Mouse (Mus musculus): ENCODE data around the gene Rps6kl1. TPM values are rescaled to one million over a fixed set of nuclear protein-coding genes. Genes with fewer than 3 reads are reported as not detected.

Gene Rps6kl1
- total and polyA plus RNA-seq, 3 experiments: 5.4 to 6.2 TPM; not detected in 1

- Histone ChIP-seq H3K4me1 (ENCODE audit: control insufficient read depth in 1 of 2, insufficient read depth in 2 of 2, low read length in 2 of 2) (peaks cover 0 to 2% of the 10 kb centered on the region in 2 experiments; a peak in 2 of 4 replicates), H3K36me3 (ENCODE audit: control insufficient read depth in 1 of 2, insufficient read depth in 2 of 2, low read length in 2 of 2) (no peaks in the 10 kb centered on the region), H3K4me3 (ENCODE audit: control insufficient read depth in 1 of 2, insufficient read depth in 1 of 2, low read depth in 2 of 2, low read length in 2 of 2) (no peak overlapping the region), H3K27me3 (ENCODE audit: control insufficient read depth in 1 of 2, insufficient read depth in 2 of 2, low read length in 2 of 2) (peaks cover 4% of the 10 kb centered on the region in 2 experiments; a peak in 3 of 4 replicates), H3K9ac (ENCODE audit: control insufficient read depth, low read depth, low read length, poor library complexity, severe bottlenecking) (no peak overlapping the region), H3K79me2 (ENCODE audit: control insufficient read depth, insufficient read depth, low read length, poor library complexity) (no peaks in the 10 kb centered on the region), H3K9me3 (replicated peaks; ENCODE audit: insufficient read depth, low read length) (no peaks in the 10 kb centered on the region), H3K27ac (ENCODE audit: control insufficient read depth, low read depth, low read length) (no peak overlapping the region)
- DNase-seq (ENCODE audit: low read depth, low spot score): no peak
- TF ChIP-seq MYC (IDR thresholded peaks at IDR 0.05; ENCODE audit: low read depth, low read length) (no peak), MAFK (IDR thresholded peaks at IDR 0.05; ENCODE audit: borderline replicate concordance, low read depth, low read length) (no peak), USF1 (IDR thresholded peaks at IDR 0.05; ENCODE audit: low read depth, low read length) (no peak), TAL1 (IDR thresholded peaks at IDR 0.05; ENCODE audit: low read length) (no peak), POLR2AphosphoS2 (IDR thresholded peaks at IDR 0.05; ENCODE audit: low read length) (no peak), UBTF (IDR thresholded peaks at IDR 0.05; ENCODE audit: borderline replicate concordance, insufficient read depth, low read depth, low read length) (no peak), BHLHE40 (IDR thresholded peaks at IDR 0.05; ENCODE audit: borderline replicate concordance, low read depth, low read length) (no peak), MAX (IDR thresholded peaks at IDR 0.05; ENCODE audit: low read length) (no peak), POLR2A (IDR thresholded peaks at IDR 0.05; ENCODE audit: control insufficient read depth in 1 of 2, insufficient read depth in 1 of 2, low read depth in 1 of 2, low read length in 2 of 2, poor library complexity in 1 of 2) (no peak), SIN3A (IDR thresholded peaks at IDR 0.05; ENCODE audit: low read length) (no peak), HCFC1 (IDR thresholded peaks at IDR 0.05; ENCODE audit: low read depth, low read length) (no peak)
Measured at GRCm38 (mm10) chr12:85197936-85198335, 46.9 kb upstream of the Rps6kl1 start.

GRCm38 (mm10) chr12:85197371-85197770 lies 46.3 kb upstream of the Rps6kl1 start:
- no peak overlapping the region for H3K9ac ChIP-seq (ENCODE audit: control insufficient read depth, low read depth, low read length, poor library complexity, severe bottlenecking)
- DNase-seq (ENCODE audit: low read depth, low spot score): no peak
- peaks cover 3 to 4% of the 10 kb centered on the region in 2 experiments; a peak in 3 of 4 replicates for H3K27me3 ChIP-seq (ENCODE audit: control insufficient read depth in 1 of 2, insufficient read depth in 2 of 2, low read length in 2 of 2)
- no peak overlapping the region for H3K4me3 ChIP-seq (ENCODE audit: control insufficient read depth in 1 of 2, insufficient read depth in 1 of 2, low read depth in 2 of 2, low read length in 2 of 2)
- H3K79me2 ChIP-seq (ENCODE audit: control insufficient read depth, insufficient read depth, low read length, poor library complexity): no peaks in the 10 kb centered on the region
- no peaks in the 10 kb centered on the region for H3K9me3 ChIP-seq (replicated peaks; ENCODE audit: insufficient read depth, low read length)
- H3K4me1 ChIP-seq (ENCODE audit: control insufficient read depth in 1 of 2, insufficient read depth in 2 of 2, low read length in 2 of 2): peaks cover 0 to 5% of the 10 kb centered on the region in 2 experiments; a peak in 2 of 4 replicates
- no peaks in the 10 kb centered on the region for H3K36me3 ChIP-seq (ENCODE audit: control insufficient read depth in 1 of 2, insufficient read depth in 2 of 2, low read length in 2 of 2)
- no peak for TF ChIP-seq ZC3H11A (IDR thresholded peaks at IDR 0.05; ENCODE audit: low read depth, low read length)
- no peak for TF ChIP-seq SIN3A (IDR thresholded peaks at IDR 0.05; ENCODE audit: low read length)
- no peak for TF ChIP-seq USF2 (IDR thresholded peaks at IDR 0.05; ENCODE audit: borderline replicate concordance in 1 of 2, insufficient read depth in 1 of 2, low read depth in 1 of 2, low read length in 2 of 2)
- no peak for TF ChIP-seq POLR2A (IDR thresholded peaks at IDR 0.05; ENCODE audit: control insufficient read depth in 1 of 2, insufficient read depth in 1 of 2, low read depth in 1 of 2, low read length in 2 of 2, poor library complexity in 1 of 2)
- TF ChIP-seq ZKSCAN1 (IDR thresholded peaks at IDR 0.05; ENCODE audit: low read depth, low read length): no peak
- TF ChIP-seq BHLHE40 (IDR thresholded peaks at IDR 0.05; ENCODE audit: borderline replicate concordance, low read depth, low read length): no peak
- no peak for TF ChIP-seq ELF1 (IDR thresholded peaks at IDR 0.05; ENCODE audit: low read depth, low read length)
- TF ChIP-seq MXI1 (IDR thresholded peaks at IDR 0.05; ENCODE audit: low read depth, low read length): no peak
- no peak for TF ChIP-seq ZMIZ1 (IDR thresholded peaks at IDR 0.05; ENCODE audit: low read depth, low read length)
- TF ChIP-seq SMC3 (IDR thresholded peaks at IDR 0.05; ENCODE audit: low read depth, low read length): no peak
- TF ChIP-seq POLR2AphosphoS5 (IDR thresholded peaks at IDR 0.05; ENCODE audit: borderline replicate concordance, low read depth, low read length): no peak
- TF ChIP-seq RAD21 (IDR thresholded peaks at IDR 0.05; ENCODE audit: low read depth, low read length): no peak
- H3K27ac ChIP-seq (ENCODE audit: control insufficient read depth, low read depth, low read length): no peak overlapping the region

Measured in MEL (cell line).